Mouse (Mus musculus) stomach, embryonic 15.5 days (tissue): ENCODE data around the gene Ddx60. TPM values are rescaled to one million over a fixed set of nuclear protein-coding genes. Genes with fewer than 3 reads are reported as not detected.

ENCODE experiments used
- ATAC-seq: fragments of 200-750 bp; cut with Nextera tagmentation; 2 replicates; pipeline ENCODE4 v1.8.0; 2017; ENCODE audit warnings: low read depth, moderate number of reproducible peaks, moderate TSS enrichment; ENCODE audit not compliant: insufficient read depth, low FRiP score
- H3K27ac ChIP-seq: fragments of 300-500 bp; sonication (generic); 2 replicates; pipeline ENCODE4 v1.5.1; 2015; ENCODE audit warnings: mild to moderate bottlenecking, inconsistent platforms
- H3K27me3 ChIP-seq: fragments of 300-500 bp; sonication (generic); replicated peaks from 2 replicates; pipeline ENCODE4 v1.6.1; 2015; ENCODE audit warnings: inconsistent platforms
- H3K36me3 ChIP-seq: fragments of 300-500 bp; sonication (generic); 2 replicates; pipeline ENCODE4 v1.6.1; 2015; ENCODE audit warnings: inconsistent platforms
- H3K4me1 ChIP-seq: fragments of 300-500 bp; sonication (generic); 2 replicates; pipeline ENCODE4 v1.6.1; 2015; ENCODE audit warnings: inconsistent platforms
- H3K4me2 ChIP-seq: fragments of 300-500 bp; sonication (generic); 2 replicates; pipeline ENCODE4 v1.6.1; 2015; ENCODE audit warnings: mild to moderate bottlenecking, inconsistent platforms
- H3K4me3 ChIP-seq: fragments of 300-500 bp; sonication (generic); replicated peaks from 2 replicates; pipeline ENCODE4 v1.5.1; 2015; ENCODE audit warnings: inconsistent platforms
- H3K9ac ChIP-seq: fragments of 300-500 bp; sonication (generic); 2 replicates; pipeline ENCODE4 v1.6.1; 2015; ENCODE audit warnings: inconsistent platforms
- H3K9me3 ChIP-seq: fragments of 300-500 bp; sonication (generic); 2 replicates; pipeline ENCODE4 v1.6.1; 2016; ENCODE audit warnings: inconsistent platforms
- WGBS: fragments of 180-500 bp; shearing (Covaris S2); methylation state at CpG from one replicate; pipeline ENCODE4 v1.1.7; 2015; 5-methylcytosine and 5-hydroxymethylcytosine counted together
- polyA plus RNA-seq: library from polyadenylated mRNA; unstranded; fragments of >200 nt; fragmentation: Nextera tagmentation; extraction: Ambion mirVana; gene quantifications from 2 replicates; pipeline ENCODE4 v1.2.1, GENCODE M21; 2015

Ddx60 gene
- 1.2 and 1.6 TPM in 2 replicates for polyA plus RNA-seq

- 6% methylated on average over 22 of the region's 22 CpGs for WGBS
- Histone ChIP-seq H3K9ac (peak within 1 kb of the TSS; percentile 11; the same call in 1 of the 2 replicates), H3K4me3 (peak within 1 kb of the TSS; percentile 49), H3K27ac (no peak within 1 kb of the TSS), H3K4me1 (no peaks in the 10 kb centered on the region), H3K4me2 (peak within 1 kb of the TSS; percentile 73), H3K36me3 (no peaks in the 10 kb centered on the region), H3K9me3 (no peaks in the 10 kb centered on the region), H3K27me3 (no peaks in the 10 kb centered on the region)
- ATAC-seq, result peak; percentile 55; the same call in 1 of the 2 replicates
These were observed at the start of gene Ddx60 for GRCm38 (mm10) chr8:61927777-61928494. TSS of gene Ddx60 (plus strand) at chr8:61928087.

- no peak overlapping the region for H3K27ac ChIP-seq
- no peak overlapping the region for H3K4me3 ChIP-seq
- no peak overlapping the region for H3K4me2 ChIP-seq
- no peak for ATAC-seq
- H3K27me3 ChIP-seq, result no peaks in the 10 kb centered on the region
- no peaks in the 10 kb centered on the region for H3K36me3 ChIP-seq
- H3K4me1 ChIP-seq, result no peaks in the 10 kb centered on the region
- no peaks in the 10 kb centered on the region for H3K9me3 ChIP-seq
- WGBS, result 57% methylated on average over 2 of the region's 2 CpGs
- no peak overlapping the region for H3K9ac ChIP-seq
These were observed 33.8 kb upstream of the Ddx60 start for GRCm38 (mm10) chr8:61894062-61894461.

GRCm38 (mm10) chr8:61896742-61897141, 31.1 kb upstream of the Ddx60 start:
- no peak overlapping the region for H3K9ac ChIP-seq
- H3K4me3 ChIP-seq, result no peak overlapping the region
- H3K4me2 ChIP-seq, result no peak overlapping the region
- ATAC-seq, result no peak
- 80% methylated on average over 1 of the region's 1 CpGs for WGBS
- H3K27me3 ChIP-seq, result no peaks in the 10 kb centered on the region
- H3K9me3 ChIP-seq, result no peaks in the 10 kb centered on the region
- no peak overlapping the region for H3K27ac ChIP-seq
- H3K36me3 ChIP-seq, result no peaks in the 10 kb centered on the region
- H3K4me1 ChIP-seq, result no peaks in the 10 kb centered on the region

- no peaks in the 10 kb centered on the region for H3K27me3 ChIP-seq
- H3K27ac ChIP-seq, result no peak overlapping the region
- H3K9ac ChIP-seq, result no peak overlapping the region
- H3K4me2 ChIP-seq, result no peak overlapping the region
- WGBS, result 62% methylated on average over 1 of the region's 1 CpGs
- H3K9me3 ChIP-seq, result no peaks in the 10 kb centered on the region
- H3K36me3 ChIP-seq, result no peaks in the 10 kb centered on the region
- ATAC-seq, result no peak
- no peak overlapping the region for H3K4me3 ChIP-seq
- H3K4me1 ChIP-seq, result no peaks in the 10 kb centered on the region
These were observed 30.5 kb upstream of the Ddx60 start for GRCm38 (mm10) chr8:61897402-61897801.

GRCm38 (mm10) chr8:61901028-61901717, 26.7 kb upstream of the Ddx60 start:
- WGBS, result 70% methylated on average over 6 of the region's 6 CpGs
- H3K4me3 ChIP-seq, result no peak overlapping the region
- H3K9me3 ChIP-seq, result no peaks in the 10 kb centered on the region
- H3K4me1 ChIP-seq, result no peaks in the 10 kb centered on the region
- H3K9ac ChIP-seq, result no peak overlapping the region
- H3K4me2 ChIP-seq, result no peak overlapping the region
- no peak overlapping the region for H3K27ac ChIP-seq
- no peaks in the 10 kb centered on the region for H3K36me3 ChIP-seq
- ATAC-seq, result no peak
- H3K27me3 ChIP-seq, result no peaks in the 10 kb centered on the region

- no peak within 1 kb of the TSS for H3K27ac ChIP-seq
- no peaks in the 10 kb centered on the region for H3K4me1 ChIP-seq
- H3K36me3 ChIP-seq, result no peaks in the 10 kb centered on the region
- no peak within 1 kb of the TSS for H3K9ac ChIP-seq
- no peak within 1 kb of the TSS for H3K4me3 ChIP-seq
- no peak within 1 kb of the TSS for H3K4me2 ChIP-seq
- no peak for ATAC-seq
- H3K27me3 ChIP-seq, result no peaks in the 10 kb centered on the region
- no peaks in the 10 kb centered on the region for H3K9me3 ChIP-seq
- WGBS, result 77% methylated on average over 5 of the region's 5 CpGs
These were observed 25.4 kb upstream of the Ddx60 start, which contains the start of gene Palld for GRCm38 (mm10) chr8:61902521-61902920. TSS of gene Palld (minus strand) at chr8:61902690.

GRCm38 (mm10) chr8:61908303-61909215, 19.3 kb upstream of the Ddx60 start:
- H3K9ac ChIP-seq, result no peak overlapping the region
- WGBS, result 43% methylated on average over 13 of the region's 13 CpGs
- H3K27ac ChIP-seq, result no peak overlapping the region
- H3K4me2 ChIP-seq, result no peak overlapping the region
- no peak overlapping the region for H3K4me3 ChIP-seq
- ATAC-seq, result peak; percentile 43; the same call in 1 of the 2 replicates
- H3K27me3 ChIP-seq, result no peaks in the 10 kb centered on the region
- no peaks in the 10 kb centered on the region for H3K36me3 ChIP-seq
- no peaks in the 10 kb centered on the region for H3K9me3 ChIP-seq
- H3K4me1 ChIP-seq, result no peaks in the 10 kb centered on the region

- Histone ChIP-seq H3K4me3 (no peak overlapping the region), H3K27me3 (no peaks in the 10 kb centered on the region), H3K36me3 (no peaks in the 10 kb centered on the region), H3K9ac (no peak overlapping the region), H3K27ac (no peak overlapping the region), H3K9me3 (no peaks in the 10 kb centered on the region), H3K4me1 (no peaks in the 10 kb centered on the region), H3K4me2 (no peak overlapping the region)
- ATAC-seq, result no peak
- WGBS, result 80% methylated on average over 3 of the region's 3 CpGs
These were observed 18.6 kb upstream of the Ddx60 start for GRCm38 (mm10) chr8:61909313-61909712.

GRCm38 (mm10) chr8:61912817-61913216, 15.1 kb upstream of the Ddx60 start:
- Histone ChIP-seq H3K27ac (no peak overlapping the region), H3K36me3 (no peaks in the 10 kb centered on the region), H3K4me2 (no peak overlapping the region), H3K4me1 (no peaks in the 10 kb centered on the region), H3K4me3 (no peak overlapping the region), H3K27me3 (no peaks in the 10 kb centered on the region), H3K9me3 (no peaks in the 10 kb centered on the region), H3K9ac (no peak overlapping the region)
- ATAC-seq, result no peak
- 92% methylated on average over 5 of the region's 5 CpGs for WGBS

- H3K36me3 ChIP-seq, result no peaks in the 10 kb centered on the region
- H3K9me3 ChIP-seq, result no peaks in the 10 kb centered on the region
- no peak overlapping the region for H3K27ac ChIP-seq
- 62% methylated on average over 9 of the region's 9 CpGs for WGBS
- H3K4me1 ChIP-seq, result no peaks in the 10 kb centered on the region
- no peak overlapping the region for H3K4me3 ChIP-seq
- no peak for ATAC-seq
- no peaks in the 10 kb centered on the region for H3K27me3 ChIP-seq
- H3K9ac ChIP-seq, result no peak overlapping the region
- no peak overlapping the region for H3K4me2 ChIP-seq
These were observed 13.9 kb upstream of the Ddx60 start for GRCm38 (mm10) chr8:61913957-61914356.

- 53% methylated on average over 4 of the region's 4 CpGs for WGBS
- Histone ChIP-seq H3K4me2 (no peak overlapping the region), H3K9ac (no peak overlapping the region), H3K4me1 (no peaks in the 10 kb centered on the region), H3K27ac (no peak overlapping the region), H3K9me3 (no peaks in the 10 kb centered on the region), H3K27me3 (no peaks in the 10 kb centered on the region), H3K4me3 (no peak overlapping the region), H3K36me3 (no peaks in the 10 kb centered on the region)
- no peak for ATAC-seq
These were observed 10.6 kb upstream of the Ddx60 start for GRCm38 (mm10) chr8:61917287-61917686.
